Mouse (Mus musculus) thymus, adult 2 months (tissue): ENCODE measurements around the gene Car10.

Experiments
- CTCF ChIP-seq: fragments of 200-500 bp; IDR thresholded peaks from 2 replicates; pipeline ENCODE4 v1.5.1; 2012; ENCODE audit warnings: mild to moderate bottlenecking, control low read depth, low read length, moderate library complexity, borderline replicate concordance; ENCODE audit not compliant: control insufficient read depth, poor library complexity, insufficient read depth; ENCODE audit errors: extremely low read depth
- POLR2A ChIP-seq: fragments of 200-500 bp; IDR thresholded peaks from 2 replicates; pipeline ENCODE4 v1.6.1; 2012; ENCODE audit warnings: mild to moderate bottlenecking, low read length, control low read depth, moderate library complexity; ENCODE audit not compliant: control insufficient read depth, poor library complexity, insufficient read depth; ENCODE audit errors: extremely low read depth

DNA sequence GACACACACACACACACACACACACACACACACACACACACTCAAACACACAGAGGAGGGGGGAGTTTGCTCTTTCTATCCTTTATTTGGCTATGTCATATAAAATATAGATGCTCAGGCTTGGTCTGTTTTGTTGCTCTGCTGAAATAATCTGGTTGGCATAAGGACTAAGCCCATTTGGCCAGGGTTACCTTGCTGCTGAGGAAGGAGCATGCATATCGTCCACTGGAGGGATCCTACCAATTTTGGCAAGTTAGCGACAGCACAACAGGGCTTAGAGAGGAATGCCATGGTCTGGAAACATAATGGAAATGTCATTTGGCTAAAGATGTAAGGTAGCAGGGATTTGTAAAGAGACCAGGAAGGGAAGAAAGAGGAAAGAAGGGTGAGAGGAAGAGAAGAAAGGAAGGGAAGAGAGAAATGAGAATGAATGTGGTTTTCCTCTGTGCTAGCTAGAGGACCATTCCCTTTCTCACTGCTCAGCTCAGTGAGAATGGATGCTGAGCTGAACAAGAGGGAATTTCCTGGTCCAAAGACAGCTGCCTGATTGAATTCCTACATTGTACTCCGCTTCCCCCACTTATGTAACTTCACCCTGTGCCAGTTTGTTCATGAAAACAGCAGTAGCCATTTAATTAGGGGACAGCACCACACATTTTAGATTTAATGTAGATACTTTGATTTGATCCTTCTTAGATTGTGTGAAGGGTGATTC lies 5.4 kb downstream of the Car10 start:
- TF ChIP-seq CTCF (no peak), POLR2A (no peak)
